Mouse (Mus musculus) liver, embryonic 14.5 days (tissue): ENCODE results near the gene Satb2. TPM values are rescaled to one million over a fixed set of nuclear protein-coding genes. Genes with fewer than 3 reads are reported as not detected.

Experiments used
- ATAC-seq: fragments of 200-750 bp; cut with Nextera tagmentation; 2 replicates; pipeline ENCODE4 v1.8.0; 2017; ENCODE audit warnings: moderate number of reproducible peaks, mild to moderate bottlenecking, moderate library complexity; ENCODE audit not compliant: insufficient read depth
- DNase-seq, 3 experiments: peaks; one replicate each; pipeline ENCODE4 v3.0.0-alpha.2; 2012 to 2013; ENCODE audit warnings: low read depth in 3 of 3, low spot score in 3 of 3
- H3K27ac ChIP-seq: fragments of 300-500 bp; sonication (generic); 2 replicates; pipeline ENCODE4 v1.5.1; 2014; ENCODE audit warnings: moderate library complexity, mild to moderate bottlenecking, control low read depth, inconsistent platforms
- H3K27me3 ChIP-seq: fragments of 300-500 bp; sonication (generic); 2 replicates; pipeline ENCODE4 v1.6.1; 2014; ENCODE audit warnings: mild to moderate bottlenecking, low read length, moderate library complexity; ENCODE audit not compliant: control insufficient read depth, insufficient read depth
- H3K36me3 ChIP-seq: fragments of 300-500 bp; sonication (generic); replicated peaks from 2 replicates; pipeline ENCODE4 v1.6.1; 2014; ENCODE audit warnings: low read depth; ENCODE audit not compliant: control insufficient read depth, insufficient read depth
- H3K4me1 ChIP-seq, 2 experiments: fragments of 200-500 bp in 1 of 2; fragments of 300-500 bp in 1 of 2; sonication (generic) in 1 of 2; replicated peaks; 2 replicates each; pipeline ENCODE4 v1.6.1; 2012 to 2014; ENCODE audit warnings: antibody characterized with exemption in 1 of 2, inconsistent platforms in 1 of 2, low read length in 1 of 2; ENCODE audit not compliant: control insufficient read depth in 2 of 2, insufficient read depth in 2 of 2
- H3K4me2 ChIP-seq: fragments of 300-500 bp; sonication (generic); 2 replicates; pipeline ENCODE4 v1.6.1; 2014; ENCODE audit warnings: low read depth, mild to moderate bottlenecking, control low read depth, moderate library complexity
- H3K4me3 ChIP-seq, 2 experiments: fragments of 200-500 bp in 1 of 2; fragments of 300-500 bp in 1 of 2; sonication (generic) in 1 of 2; 2 replicates each; pipeline ENCODE4 v1.5.1; 2012 to 2014; ENCODE audit warnings: low read depth in 2 of 2, low read length in 2 of 2, mild to moderate bottlenecking in 2 of 2, control low read depth in 1 of 2, inconsistent platforms in 1 of 2, moderate library complexity in 1 of 2; ENCODE audit not compliant: insufficient read depth in 1 of 2
- H3K9ac ChIP-seq: fragments of 300-500 bp; sonication (generic); replicated peaks from 2 replicates; pipeline ENCODE4 v1.6.1; 2014; ENCODE audit warnings: mild to moderate bottlenecking, control low read depth, moderate library complexity
- H3K9me3 ChIP-seq: fragments of 300-500 bp; sonication (generic); 2 replicates; pipeline ENCODE4 v1.6.1; 2016; ENCODE audit warnings: low read length, mixed read lengths; ENCODE audit not compliant: control insufficient read depth
- CTCF ChIP-seq: IDR thresholded peaks from 2 replicates; pipeline ENCODE4 v1.5.1; 2016; ENCODE audit warnings: antibody characterized with exemption, low read depth, control low read depth
- EP300 ChIP-seq: IDR thresholded peaks from 2 replicates; pipeline ENCODE4 v1.6.1; 2016; ENCODE audit warnings: antibody characterized with exemption, low read depth
- WGBS: fragments of 180-500 bp; shearing (Covaris S2); extraction: QIAGEN DNeasy Blood & Tissue Kit; methylation state at CpG from one replicate; pipeline ENCODE4 v1.1.7; 2014; ENCODE audit not compliant: insufficient replicate concordance; 5-methylcytosine and 5-hydroxymethylcytosine counted together
- polyA plus RNA-seq, 2 experiments: library from polyadenylated mRNA; depleted of rRNA in 1 of 2; stranded (reverse) in 1 of 2; unstranded in 1 of 2; fragments of >200 nt; fragmentation: Nextera tagmentation in 1 of 2; extraction: Ambion mirVana in 1 of 2; gene quantifications; 2 replicates each; pipeline versions ENCODE4 v1.2.1 to v1.2.3; 2012 to 2014

Satb2 gene
- polyA plus RNA-seq, 2 experiments: 0.03 TPM

DNA sequence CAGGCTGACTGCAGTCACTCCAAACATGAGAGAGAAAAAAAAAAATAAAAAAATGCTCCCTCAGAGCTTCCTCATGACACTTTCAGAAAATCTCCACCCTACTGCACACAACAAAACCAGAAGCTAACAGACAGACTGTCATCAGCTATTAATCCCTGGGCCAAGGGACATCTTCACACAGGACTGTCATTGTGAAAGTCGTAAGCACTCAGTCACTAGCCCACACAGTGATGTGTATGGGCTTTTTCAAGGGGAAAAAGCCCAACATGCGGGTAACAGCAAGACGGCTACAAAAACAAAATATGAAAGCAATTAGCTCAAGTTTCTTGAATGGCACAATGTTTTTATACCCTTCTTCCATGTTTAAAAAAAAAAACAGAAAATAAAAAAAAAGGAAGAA, 41.9 kb downstream of the Satb2 start:
- Histone ChIP-seq H3K27ac (no peak overlapping the region), H3K36me3 (no peaks in the 10 kb centered on the region), H3K4me2 (no peak overlapping the region), H3K27me3 (no peaks in the 10 kb centered on the region), H3K9ac (no peak overlapping the region), H3K4me3 (no peak overlapping the region), H3K4me1 (no peaks in the 10 kb centered on the region), H3K9me3 (no peaks in the 10 kb centered on the region)
- WGBS: 56% methylated on average over 3 of the region's 3 CpGs
- ATAC-seq: no peak
- no peak for DNase-seq
- TF ChIP-seq CTCF: no peak

DNA sequence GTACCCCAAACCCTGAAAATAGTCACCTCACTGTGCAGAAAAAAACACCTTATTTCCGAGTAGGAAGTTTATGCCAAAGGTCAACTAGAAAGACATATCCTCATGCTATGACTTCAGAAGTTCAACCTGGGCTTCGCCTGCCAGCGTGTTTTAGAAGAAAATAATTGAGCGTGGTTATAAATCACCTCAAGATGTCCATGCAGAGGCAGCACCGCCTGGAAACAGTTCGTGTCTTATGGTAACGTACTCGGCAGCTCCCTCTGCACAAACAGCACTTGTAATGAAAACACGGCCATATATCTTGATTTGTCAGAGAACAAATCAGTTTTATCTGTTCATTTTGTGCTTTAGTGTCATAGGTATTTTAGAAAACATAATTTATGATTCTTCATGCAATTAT, 44.6 kb downstream of the Satb2 start:
- no peaks in the 10 kb centered on the region for H3K9me3 ChIP-seq
- ATAC-seq: no peak
- no peak overlapping the region for H3K27ac ChIP-seq
- no peak overlapping the region for H3K4me3 ChIP-seq
- TF ChIP-seq EP300: no peak
- no peak for TF ChIP-seq CTCF
- no peaks in the 10 kb centered on the region for H3K4me1 ChIP-seq
- WGBS: 67% methylated on average over 9 of the region's 9 CpGs
- H3K27me3 ChIP-seq: no peaks in the 10 kb centered on the region; the same call in 1 of the 2 replicates
- no peaks in the 10 kb centered on the region for H3K36me3 ChIP-seq
- no peak for DNase-seq
- H3K9ac ChIP-seq: no peak overlapping the region
- no peak overlapping the region for H3K4me2 ChIP-seq

DNA sequence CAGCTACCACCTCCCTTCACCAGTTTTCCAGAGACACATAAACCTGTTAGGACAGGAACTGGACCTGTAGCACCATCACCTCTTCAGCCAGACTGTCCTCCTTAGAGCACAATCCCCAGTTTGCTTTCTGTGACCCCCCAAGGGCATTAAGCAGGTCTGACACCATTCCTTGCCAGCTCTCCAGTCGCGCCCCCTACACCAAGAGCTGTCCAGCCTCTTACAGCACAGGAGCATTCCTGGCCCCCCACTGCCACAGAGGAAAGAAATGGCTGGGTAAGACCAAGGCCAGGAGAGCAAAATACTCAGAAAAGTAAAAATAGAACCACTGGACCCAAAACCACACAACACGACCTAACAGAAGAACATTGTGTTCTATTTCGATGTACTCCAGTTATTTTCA, 48.4 kb downstream of the Satb2 start:
- no peak for ATAC-seq

DNA sequence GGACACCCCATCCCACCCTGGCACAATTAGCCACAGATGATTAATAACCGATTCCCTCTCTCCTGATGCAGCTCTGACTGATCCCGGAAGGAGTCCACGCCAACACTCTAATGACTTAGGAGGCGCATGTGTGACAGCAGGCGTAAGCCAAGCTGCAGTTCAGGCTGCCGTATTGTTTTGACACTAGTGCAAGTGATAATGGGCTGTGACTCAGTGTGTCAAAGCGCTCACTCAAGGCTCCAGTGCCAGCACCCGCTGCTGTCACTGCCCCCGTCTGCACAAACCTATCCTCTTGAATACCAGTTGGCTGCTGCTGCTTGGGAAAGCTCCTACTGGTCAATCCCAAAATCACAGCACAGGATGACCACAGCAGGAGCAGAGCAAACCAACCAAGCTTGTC, 49.7 kb downstream of the Satb2 start:
- TF ChIP-seq EP300 (no peak), CTCF (no peak)
- Histone ChIP-seq H3K4me2 (no peak overlapping the region), H3K4me3 (no peak overlapping the region), H3K36me3 (no peaks in the 10 kb centered on the region), H3K27ac (no peak overlapping the region), H3K27me3 (no peaks in the 10 kb centered on the region; the same call in 1 of the 2 replicates), H3K4me1 (no peaks in the 10 kb centered on the region), H3K9me3 (no peaks in the 10 kb centered on the region), H3K9ac (no peak overlapping the region)
- DNase-seq (no peak), ATAC-seq (no peak)
- 57% methylated on average over 9 of the region's 9 CpGs for WGBS

More for the DNA sequence above, 48.4 kb downstream of the Satb2 start:
- DNase-seq: no peak
- no peaks in the 10 kb centered on the region for H3K9me3 ChIP-seq
- WGBS: 66% methylated on average over 4 of the region's 4 CpGs
- H3K27ac ChIP-seq: no peak overlapping the region
- no peak overlapping the region for H3K4me3 ChIP-seq
- no peak overlapping the region for H3K4me2 ChIP-seq
- no peaks in the 10 kb centered on the region for H3K36me3 ChIP-seq
- H3K9ac ChIP-seq: no peak overlapping the region
- no peak for TF ChIP-seq EP300
- no peak for TF ChIP-seq CTCF
- H3K4me1 ChIP-seq: no peaks in the 10 kb centered on the region
- no peaks in the 10 kb centered on the region; the same call in 1 of the 2 replicates for H3K27me3 ChIP-seq

DNA sequence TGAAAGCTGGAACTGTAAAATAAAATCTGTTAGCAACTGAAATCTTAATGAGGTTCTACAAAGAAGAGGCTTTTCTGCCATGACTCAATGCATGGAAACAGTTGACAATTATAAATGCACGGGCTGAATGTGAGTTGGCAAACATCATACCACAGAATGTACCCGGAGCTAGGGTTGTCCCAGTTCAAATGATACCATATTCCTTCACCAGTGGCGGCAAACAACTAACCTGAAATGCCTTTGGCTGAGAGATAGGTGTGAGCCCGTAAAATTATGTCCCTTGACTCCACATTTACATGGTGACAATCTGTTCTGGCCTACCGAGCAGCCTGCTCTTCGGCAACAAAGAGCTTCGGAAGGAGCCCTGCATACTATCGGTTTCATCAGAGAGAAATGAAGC, 58.0 kb downstream of the Satb2 start:
- Histone ChIP-seq H3K36me3 (no peaks in the 10 kb centered on the region), H3K4me1 (0 out of 4 replicates have a peak, but pooled peaks cover 0 to 2% of the 10 kb centered on the region in 2 experiments), H3K9ac (no peak overlapping the region), H3K9me3 (no peaks in the 10 kb centered on the region), H3K4me2 (no peak overlapping the region), H3K27me3 (no peaks in the 10 kb centered on the region), H3K4me3 (no peak overlapping the region), H3K27ac (no peak overlapping the region)
- DNase-seq (no peak), ATAC-seq (no peak)
- WGBS: 67% methylated on average over 8 of the region's 8 CpGs
- TF ChIP-seq CTCF: no peak
- TF ChIP-seq EP300: no peak
